Comparison of ENCODE assay signal across 10 mouse cellular contexts in genomic region chr11:88720261-88721143, GRCm38 (mm10). TPM values are rescaled to one million over a fixed set of nuclear protein-coding genes. Genes with fewer than 3 reads are reported as not detected.
DNase-seq lines count a peak whose midpoint lies in the region; ATAC-seq and TF ChIP-seq lines count a peak whose summit lies in the region.
"Had no signal": no experiment of that assay in that cellular context is flagged by ENCODE, and none has a peak within 500 bp of the region (broad histone marks: within the 10 kb centered on the region; RNA-seq: fewer than 3 reads in every experiment).

No protein-coding gene starts in this region.

- H3K9ac ChIP-seq in heart, embryonic 11.5 days (ENCODE audit: low read depth, low read length): no peak overlapping the region
- no peak overlapping the region for H3K9ac ChIP-seq in liver, postnatal 0 days (replicated peaks)
- no peak overlapping the region for H3K9ac ChIP-seq in lung, postnatal 0 days (replicated peaks; ENCODE audit: low read depth)
- H3K9ac ChIP-seq: limb, embryonic 15.5 days had no signal

- intact Hi-C loops in heart, postnatal 10 days (cut with DNase I): no loop called here

- 0 out of 2 replicates have a peak overlapping the region, but pooled peaks have one; percentile 16 for H3K4me2 ChIP-seq in heart, embryonic 11.5 days
- no peak overlapping the region for H3K4me2 ChIP-seq in liver, postnatal 0 days (ENCODE audit: low read depth, low read length)
- no peak overlapping the region for H3K4me2 ChIP-seq in lung, postnatal 0 days (replicated peaks; ENCODE audit: low read depth, low read length)

- no peaks in the 10 kb centered on the region for H3K9me3 ChIP-seq in heart, embryonic 11.5 days (replicated peaks; ENCODE audit: control insufficient read depth, low read length)
- no peaks in the 10 kb centered on the region for H3K9me3 ChIP-seq in E14TG2a.4 (ENCODE audit: low read length)
- no peaks in the 10 kb centered on the region for H3K9me3 ChIP-seq in embryonic facial prominence, embryonic 10.5 days
- H3K9me3 ChIP-seq in liver, postnatal 0 days (ENCODE audit: low read length): no peaks in the 10 kb centered on the region
- no peaks in the 10 kb centered on the region for H3K9me3 ChIP-seq in lung, postnatal 0 days (ENCODE audit: low read length)
- H3K9me3 ChIP-seq: limb, embryonic 15.5 days had no signal

- no peaks in the 10 kb centered on the region for H3K36me3 ChIP-seq in heart, embryonic 11.5 days (ENCODE audit: control insufficient read depth, insufficient read depth, low read length)
- H3K36me3 ChIP-seq in E14TG2a.4 (ENCODE audit: insufficient read depth, low read length): no peaks in the 10 kb centered on the region
- H3K36me3 ChIP-seq in embryonic facial prominence, embryonic 10.5 days (replicated peaks): no peaks in the 10 kb centered on the region
- no peaks in the 10 kb centered on the region for H3K36me3 ChIP-seq in liver, postnatal 0 days (replicated peaks; ENCODE audit: insufficient read depth, low read length)
- no peaks in the 10 kb centered on the region for H3K36me3 ChIP-seq in lung, postnatal 0 days (ENCODE audit: insufficient read depth, low read length)
- H3K36me3 ChIP-seq: limb, embryonic 15.5 days had no signal

- no peak for DNase-seq in heart, postnatal 10 days
- no peak for DNase-seq in embryonic facial prominence, embryonic 10.5 days (ENCODE audit: low spot score)
- no peak for DNase-seq in liver, postnatal 0 days
- no peak for DNase-seq in lung, postnatal 0 days (ENCODE audit: low spot score)
- DNase-seq in retina, postnatal 1 day: no peak
- DNase-seq in layer of hippocampus, adult 9-10 months (ENCODE audit: low spot score): no peak
- DNase-seq: cerebellum, postnatal 10 days had no signal

- H3K27ac ChIP-seq in heart, embryonic 11.5 days (ENCODE audit: low read depth, low read length): 0 out of 2 replicates have a peak overlapping the region, but pooled peaks have one; percentile 10
- peak overlapping the region; percentile 40 for H3K27ac ChIP-seq in embryonic facial prominence, embryonic 10.5 days (replicated peaks)
- H3K27ac ChIP-seq in liver, postnatal 0 days (ENCODE audit: low read depth): 0 out of 2 replicates have a peak overlapping the region, but pooled peaks have one; percentile 11
- no peak overlapping the region for H3K27ac ChIP-seq in lung, postnatal 0 days (ENCODE audit: low read length)
- H3K27ac ChIP-seq: limb, embryonic 15.5 days had no signal

- peaks cover 28% of the 10 kb centered on the region for H3K4me1 ChIP-seq in heart, embryonic 11.5 days (ENCODE audit: control insufficient read depth, insufficient read depth, low read length)
- peaks cover 53% of the 10 kb centered on the region for H3K4me1 ChIP-seq in E14TG2a.4 (replicated peaks; ENCODE audit: low read depth, low read length)
- peaks cover 49% of the 10 kb centered on the region for H3K4me1 ChIP-seq in embryonic facial prominence, embryonic 10.5 days
- peaks cover 24% of the 10 kb centered on the region for H3K4me1 ChIP-seq in liver, postnatal 0 days (ENCODE audit: insufficient read depth)
- peaks cover 7% of the 10 kb centered on the region; the same call in 1 of the 2 replicates for H3K4me1 ChIP-seq in lung, postnatal 0 days (ENCODE audit: insufficient read depth, low read depth, low read length)

- TF ChIP-seq EP300 in liver, postnatal 0 days (IDR thresholded peaks at IDR 0.05; ENCODE audit: low read depth): no peak
- no peak for TF ChIP-seq EP300 in lung, postnatal 0 days (IDR thresholded peaks at IDR 0.05)

- 47% methylated on average over 13 of the region's 13 CpGs for WGBS in heart, embryonic 11.5 days (ENCODE audit: insufficient replicate concordance)
- WGBS in embryonic facial prominence, embryonic 10.5 days: 68% methylated on average over 13 of the region's 13 CpGs
- WGBS in liver, postnatal 0 days (ENCODE audit: insufficient replicate concordance): 52% methylated on average over 13 of the region's 13 CpGs
- WGBS in lung, postnatal 0 days: 74% methylated on average over 13 of the region's 13 CpGs

- no peak overlapping the region for H3K4me3 ChIP-seq in heart, embryonic 11.5 days (ENCODE audit: low read depth, low read length)
- peak overlapping the region; percentile 23; the same call in 1 of the 2 replicates for H3K4me3 ChIP-seq in E14TG2a.4 (replicated peaks; ENCODE audit: low read length)
- no peak overlapping the region for H3K4me3 ChIP-seq in embryonic facial prominence, embryonic 10.5 days
- H3K4me3 ChIP-seq in liver, postnatal 0 days (ENCODE audit: low read depth, low read length): no peak overlapping the region
- H3K4me3 ChIP-seq in lung, postnatal 0 days (ENCODE audit: low read depth, low read length): no peak overlapping the region

- no peaks in the 10 kb centered on the region for H3K27me3 ChIP-seq in heart, embryonic 11.5 days (ENCODE audit: control insufficient read depth, insufficient read depth, low read length)
- peaks cover 2% of the 10 kb centered on the region; the same call in 1 of the 2 replicates for H3K27me3 ChIP-seq in E14TG2a.4 (ENCODE audit: insufficient read depth, low read length)
- H3K27me3 ChIP-seq in embryonic facial prominence, embryonic 10.5 days (replicated peaks; ENCODE audit: low read depth, poor library complexity, severe bottlenecking): no peaks in the 10 kb centered on the region
- no peaks in the 10 kb centered on the region for H3K27me3 ChIP-seq in liver, postnatal 0 days (ENCODE audit: insufficient read depth, low read length)
- H3K27me3 ChIP-seq in lung, postnatal 0 days (replicated peaks; ENCODE audit: insufficient read depth, low read length): no peaks in the 10 kb centered on the region
- H3K27me3 ChIP-seq: limb, embryonic 15.5 days had no signal

- no peak for ATAC-seq in heart, embryonic 11.5 days (replicated peaks; ENCODE audit: insufficient number of reproducible peaks, low FRiP score, low TSS enrichment)
- no peak for ATAC-seq in liver, postnatal 0 days
- no peak for ATAC-seq in lung, postnatal 0 days

- TF ChIP-seq CTCF in E14TG2a.4 (conservative IDR thresholded peaks at IDR 0.05; ENCODE audit: low read length): no peak
- no peak for TF ChIP-seq CTCF in liver, postnatal 0 days (IDR thresholded peaks at IDR 0.05; ENCODE audit: low read depth)
- no peak for TF ChIP-seq CTCF in lung, postnatal 0 days (IDR thresholded peaks at IDR 0.05)

RNA-seq across cellular contexts. Expression of gene Msi2, which starts 2.2 kb away (rescaled TPM):
- polyA plus RNA-seq in heart, embryonic 11.5 days (2014; fragmentation: Nextera tagmentation; extraction: Ambion mirVana): 15.3 and 18.4 TPM in 2 replicates
- 100 to 1,000 TPM; 218 to 219 TPM for total RNA-seq in heart, postnatal 10 days (2021)
- 20.2 and 22.6 TPM in 2 replicates for polyA plus RNA-seq in embryonic facial prominence, embryonic 10.5 days (2016; fragmentation: Nextera tagmentation; extraction: Ambion mirVana)
- polyA plus RNA-seq in liver, postnatal 0 days (2015; fragmentation: Nextera tagmentation; extraction: Ambion mirVana): 3.4 and 3.7 TPM in 2 replicates
- 12.6 and 13.3 TPM in 2 replicates for polyA plus RNA-seq in lung, postnatal 0 days (2015; fragmentation: Nextera tagmentation; extraction: Ambion mirVana)
